Mouse (Mus musculus): ENCODE measurements around the gene Osbpl6. TPM values are rescaled to one million over a fixed set of nuclear protein-coding genes. Genes with fewer than 3 reads are reported as not detected.
"Not testable (repeated sequence)": the region's sequence is repeated elsewhere in the genome, so short reads cannot be mapped to it uniquely, and the experiment has no call there.

The Osbpl6 gene
- total RNA-seq, 2 experiments from 2014 or later, result 12.0 to 15.2 TPM

DNA sequence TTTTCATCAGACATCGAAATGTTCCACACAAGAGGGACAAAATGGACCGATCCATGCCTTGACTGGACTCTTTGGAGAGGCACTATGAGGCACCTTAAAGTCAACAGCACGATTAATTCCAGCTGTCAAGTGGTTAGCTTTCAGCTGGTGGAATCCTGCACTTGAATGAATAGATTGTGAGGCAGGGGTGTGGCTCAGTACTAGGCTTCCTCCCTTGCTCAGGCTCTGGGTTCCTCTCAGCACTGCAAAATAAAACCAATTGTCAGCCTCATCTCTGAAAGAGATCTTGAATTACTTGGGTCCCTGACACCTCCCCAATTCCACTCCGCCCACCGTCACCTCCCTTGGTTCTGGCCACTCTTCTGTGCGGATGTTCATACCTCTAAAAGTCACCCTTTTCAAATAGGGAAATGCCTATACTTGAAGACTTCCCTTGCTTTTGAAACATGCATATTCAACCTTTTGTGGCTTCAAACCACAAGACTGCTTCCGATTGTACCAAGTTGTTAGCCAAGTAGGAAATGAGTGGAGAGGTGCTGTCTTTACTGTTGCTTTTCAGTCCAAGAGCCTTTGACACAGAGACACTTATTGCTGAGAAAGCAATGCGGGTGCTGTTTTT, 160.7 kb downstream of the Osbpl6 start:
- no peak for DNase-seq

DNA sequence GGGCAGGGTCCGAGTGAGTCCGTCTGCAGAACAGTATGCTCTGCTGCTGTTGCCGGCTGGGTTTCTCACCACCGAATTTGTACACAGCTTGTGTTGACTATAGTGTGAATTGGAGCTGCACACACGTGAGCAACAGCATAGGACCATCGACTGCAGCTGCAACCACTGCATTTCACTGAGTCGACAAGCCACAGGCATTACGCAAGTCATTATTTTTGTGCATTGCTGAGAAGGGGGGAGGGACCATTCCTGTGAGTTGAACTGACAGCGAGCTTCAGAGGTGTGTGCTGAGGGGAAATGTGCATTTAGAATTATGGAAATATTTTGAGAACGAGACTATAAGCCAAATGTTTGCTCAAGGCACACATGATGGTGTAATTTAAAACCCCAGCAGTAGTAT, 165.2 kb downstream of the Osbpl6 start:
- no peak for DNase-seq

DNA sequence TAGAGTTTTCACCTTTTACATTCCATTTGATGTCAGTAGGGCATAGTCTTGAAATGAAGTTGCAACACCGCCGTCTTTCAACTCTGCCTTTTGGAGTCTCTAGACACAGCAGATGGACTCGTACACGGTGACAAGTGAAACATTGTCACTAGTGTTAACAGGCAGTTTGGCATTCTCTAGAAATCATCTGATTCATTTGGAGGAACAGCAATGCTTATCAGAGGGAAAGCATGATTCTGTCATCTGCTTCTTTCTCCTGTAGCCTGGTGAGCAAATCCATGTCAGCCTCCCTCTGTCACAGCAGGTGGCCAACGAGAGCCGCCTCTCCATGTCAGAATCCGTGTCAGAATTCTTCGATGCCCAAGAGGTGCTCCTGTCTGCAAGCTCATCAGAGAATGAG, 172.6 kb downstream of the Osbpl6 start:
- no peak for DNase-seq

DNA sequence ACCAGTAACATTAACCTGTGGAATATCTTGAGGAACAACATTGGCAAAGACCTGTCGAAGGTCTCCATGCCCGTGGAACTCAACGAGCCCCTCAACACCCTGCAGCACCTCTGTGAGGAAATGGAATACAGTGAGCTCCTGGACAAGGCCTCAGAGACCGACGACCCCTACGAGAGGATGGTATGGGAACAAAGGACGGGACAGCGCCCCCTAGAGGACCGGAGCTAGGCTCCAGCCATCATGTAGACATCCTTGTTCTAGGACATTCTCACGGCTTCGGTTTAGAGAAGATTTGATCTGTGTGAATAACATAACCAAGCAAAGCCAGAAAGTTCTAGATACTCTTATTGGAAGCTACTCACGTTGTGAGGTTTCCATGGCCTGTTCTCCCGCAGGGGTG, 178.8 kb downstream of the Osbpl6 start:
- DNase-seq, result no peak

DNA sequence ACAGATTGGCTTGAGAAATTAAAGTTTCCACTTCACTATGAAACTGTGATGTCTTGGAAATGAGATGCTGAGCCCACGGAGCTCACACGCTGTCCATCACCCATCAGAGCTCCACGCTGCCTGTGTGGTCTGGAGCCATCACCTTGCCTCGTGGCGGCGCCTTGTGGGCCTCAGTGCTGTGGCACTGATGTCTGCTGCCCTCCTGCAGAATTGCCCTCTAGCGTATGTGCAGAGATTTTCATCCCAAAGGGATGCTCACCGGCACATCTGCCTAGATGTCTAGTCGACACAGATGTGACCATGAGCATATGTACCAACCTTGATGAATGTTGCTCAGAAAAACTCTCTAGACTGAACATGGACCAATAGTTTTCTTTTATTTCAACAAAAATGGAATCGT, 180.6 kb downstream of the Osbpl6 start:
- DNase-seq, result no peak

DNA sequence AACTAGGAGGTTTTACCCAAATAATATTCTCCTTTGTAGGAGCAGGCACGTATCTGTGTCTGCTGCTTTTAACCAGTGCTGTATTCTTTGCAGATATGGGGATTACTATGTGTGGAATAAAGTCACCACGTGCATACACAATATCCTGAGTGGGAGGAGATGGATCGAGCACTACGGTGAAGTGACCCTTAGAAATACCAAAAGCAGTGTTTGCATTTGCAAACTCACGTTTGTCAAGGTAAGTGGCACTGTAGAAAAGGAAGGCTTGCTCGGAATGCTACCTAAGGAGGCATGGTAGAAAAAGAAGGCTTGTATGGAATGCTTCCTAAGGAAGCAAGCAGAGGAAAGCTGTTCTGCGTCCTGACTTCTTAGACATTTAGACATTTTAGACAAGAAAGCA, 183.9 kb downstream of the Osbpl6 start:
- DNase-seq, result no peak

DNA sequence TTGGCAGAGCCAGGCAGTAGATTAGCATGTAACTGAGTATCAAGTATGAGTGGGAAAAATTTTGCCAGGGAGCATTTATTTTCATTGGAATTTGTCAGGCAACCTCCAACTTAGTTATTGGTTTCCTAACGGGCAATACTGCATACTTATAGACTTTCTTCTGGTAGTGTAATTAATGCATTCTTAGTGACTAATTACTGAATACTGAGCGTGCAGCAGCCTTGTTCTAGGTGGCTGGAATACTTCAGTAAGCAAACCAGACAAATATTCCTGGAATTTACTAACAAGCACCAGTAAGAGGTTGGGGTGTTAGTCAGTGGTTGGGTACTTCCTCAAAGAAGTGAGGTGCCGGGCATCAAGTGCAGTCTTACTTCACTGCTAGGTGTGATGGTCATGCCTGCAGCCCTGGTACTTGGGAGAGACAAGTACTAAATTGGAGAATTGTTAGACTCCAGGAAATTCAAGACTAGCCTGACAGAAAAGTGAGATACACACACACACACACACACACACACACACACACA, 186.2 kb downstream of the Osbpl6 start:
- DNase-seq, result no peak

DNA sequence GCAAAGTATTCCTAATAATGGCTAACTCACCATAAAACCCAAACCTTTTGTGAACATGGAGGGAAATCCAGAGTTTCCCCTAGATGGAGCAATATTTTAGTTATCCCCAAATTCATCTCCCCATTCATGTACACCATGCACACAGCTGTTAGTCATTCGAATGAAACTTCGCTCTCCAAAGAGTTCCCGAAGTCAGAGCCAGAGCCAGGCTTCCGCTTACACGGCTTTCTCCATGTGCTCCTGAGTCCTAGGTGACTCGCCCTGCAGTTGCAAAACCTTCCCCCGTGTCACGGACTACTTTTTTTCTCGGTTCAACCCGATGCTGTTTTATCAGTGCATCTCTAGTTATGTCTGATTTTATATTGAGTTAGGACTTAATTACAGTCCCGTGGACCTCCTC, 191.2 kb downstream of the Osbpl6 start:
- no peak for DNase-seq

DNA sequence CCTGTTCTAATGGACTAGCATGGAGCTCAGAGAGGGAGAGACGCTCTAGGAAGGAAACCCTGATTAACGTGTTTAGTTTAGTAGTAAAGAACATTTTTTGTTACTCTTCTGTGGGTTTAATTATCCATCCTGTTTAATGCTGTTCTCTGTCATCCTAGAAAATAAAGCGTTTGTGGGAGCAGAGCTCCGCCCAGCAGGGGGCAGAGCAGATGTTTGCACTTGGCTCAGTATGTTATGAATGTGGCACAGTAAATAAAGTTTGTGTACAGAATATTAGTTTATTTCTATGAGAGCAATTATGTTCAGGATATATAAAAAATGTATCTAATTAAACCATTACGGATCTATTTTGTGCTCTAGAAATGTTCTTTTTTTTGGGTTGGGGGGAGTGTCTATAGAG, 192.9 kb downstream of the Osbpl6 start:
- DNase-seq, result peak; percentile 11

DNA sequence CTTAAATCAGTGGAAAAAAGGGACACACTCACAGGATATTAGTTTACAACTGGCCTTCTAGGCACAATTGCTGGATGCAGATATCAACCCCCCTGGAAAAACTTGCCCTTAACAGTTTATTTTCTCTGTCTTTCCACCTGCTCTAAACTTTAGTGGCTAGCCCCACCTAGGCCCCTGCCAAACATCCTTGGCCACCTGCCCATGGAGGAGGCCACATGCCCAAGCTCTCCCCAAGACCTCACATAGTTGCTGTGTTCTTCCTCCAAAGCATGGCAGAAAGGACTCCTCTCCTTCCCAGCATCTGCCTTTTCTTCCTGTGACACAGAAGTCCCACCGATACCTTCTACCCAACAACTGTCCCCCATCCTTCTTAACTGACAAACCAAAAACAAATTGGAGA, 195.9 kb downstream of the Osbpl6 start:
- no peak for DNase-seq

DNA sequence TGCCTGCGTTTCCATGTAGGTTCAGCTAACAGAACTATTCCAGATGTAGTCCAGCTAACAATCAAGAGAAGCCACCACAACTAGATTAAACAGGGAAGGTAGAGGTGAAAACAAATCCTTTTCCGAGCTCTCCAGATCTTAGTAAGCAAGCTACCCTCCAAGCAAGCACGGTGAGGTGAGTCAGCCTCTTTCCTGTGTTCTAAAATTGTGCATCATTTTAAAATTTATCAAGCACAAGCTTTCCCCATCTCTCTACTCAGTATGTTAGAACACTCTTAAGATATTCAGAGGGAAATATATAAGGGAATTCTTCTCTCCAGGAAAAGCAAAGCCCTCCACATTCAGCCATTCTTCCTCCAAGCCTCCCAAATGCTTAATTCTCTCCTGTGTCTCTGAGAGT, 200.4 kb downstream of the Osbpl6 start:
- no peak for DNase-seq

DNA sequence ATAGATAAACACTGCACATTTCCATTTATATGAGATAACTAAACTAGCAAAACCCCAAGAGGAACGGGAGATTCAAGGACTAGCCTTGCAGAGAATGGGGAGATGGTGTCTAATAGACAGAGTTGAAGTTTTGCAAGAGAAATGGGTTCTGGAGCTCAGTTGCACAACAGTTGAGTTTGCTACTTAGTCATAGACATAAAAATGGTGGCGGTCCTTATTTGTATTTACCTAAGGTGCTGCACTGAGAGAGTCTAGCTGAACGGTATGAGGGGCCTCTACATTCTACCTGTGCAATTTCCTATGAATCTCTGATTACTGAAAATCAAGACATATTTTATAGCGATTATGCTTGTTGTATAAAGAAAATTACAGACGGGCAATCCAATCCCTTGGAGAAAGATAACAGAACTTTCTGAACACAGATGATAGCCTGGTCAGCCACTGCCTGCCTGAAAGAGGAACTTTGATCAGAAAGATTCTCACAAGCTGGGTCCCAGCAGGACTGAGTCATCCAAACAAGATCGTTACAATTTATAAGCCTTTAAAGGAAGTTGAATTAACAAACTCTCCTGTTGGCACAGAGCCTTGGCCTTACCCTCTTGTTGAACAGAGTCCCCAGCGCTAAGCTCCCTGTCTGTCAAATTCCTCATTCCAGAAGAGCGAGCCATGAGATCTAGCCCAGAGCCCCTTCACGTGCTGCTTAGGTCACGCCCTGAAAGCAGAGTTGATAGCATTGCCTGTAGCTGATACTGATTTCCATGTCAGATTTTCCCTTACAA, 204.2 kb downstream of the Osbpl6 start:
- peak; percentile 18 for DNase-seq

DNA sequence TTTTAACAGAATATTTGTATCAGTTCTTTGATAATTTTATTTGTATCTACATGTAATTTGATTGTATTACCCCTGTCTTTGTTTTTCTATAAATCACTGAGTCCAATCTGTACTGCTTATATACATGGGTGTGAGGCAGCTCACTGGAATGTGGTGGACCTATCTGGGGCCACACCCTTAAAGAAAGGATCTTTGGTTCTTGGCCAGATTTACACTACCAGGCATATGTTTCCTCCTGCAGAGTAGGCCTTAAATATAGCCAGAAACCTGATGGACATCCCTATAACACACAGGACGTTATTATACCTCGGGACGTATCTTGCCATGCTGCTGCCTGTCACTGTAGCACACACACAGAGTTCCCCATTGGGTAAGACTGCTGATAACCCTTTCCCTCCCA, 205.7 kb downstream of the Osbpl6 start:
- no peak for DNase-seq

DNA sequence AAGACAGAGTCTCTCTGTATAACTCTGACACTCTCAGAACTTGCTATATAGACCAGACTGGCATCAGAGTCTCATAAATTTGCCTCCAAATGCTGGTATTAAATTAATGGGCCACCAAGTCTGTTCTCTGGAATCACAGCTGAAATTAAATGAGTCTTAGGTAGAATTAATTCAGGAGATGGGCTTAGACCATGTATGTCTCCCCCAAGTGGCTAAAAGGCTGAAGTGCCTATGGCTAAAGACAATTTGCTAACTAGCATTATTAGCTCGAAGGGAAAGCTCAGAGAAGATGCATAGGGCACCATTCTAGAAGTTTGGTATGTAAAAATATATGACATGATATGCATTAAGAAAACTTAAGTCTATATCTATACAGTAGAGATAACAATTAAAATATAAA, 211.8 kb downstream of the Osbpl6 start:
- peak; percentile 64 for DNase-seq

DNA sequence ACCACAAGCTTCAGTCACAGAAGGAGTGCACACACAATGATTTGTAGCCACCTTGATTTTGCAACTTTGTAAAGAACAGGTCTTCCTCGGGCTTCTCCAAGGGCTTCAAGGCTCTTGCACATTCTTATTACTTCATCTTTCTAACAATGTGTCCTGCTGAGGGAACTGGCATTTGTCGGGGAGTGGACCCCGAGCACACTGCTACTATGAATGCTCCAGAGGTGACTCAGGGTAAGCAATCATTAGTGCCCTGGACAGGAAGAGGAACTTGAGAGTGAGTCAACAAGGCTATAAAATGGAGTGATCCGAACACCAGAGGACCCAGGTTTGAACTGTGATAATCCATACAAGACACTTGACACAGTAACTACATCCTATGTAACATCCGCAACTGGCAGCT, 213.9 kb downstream of the Osbpl6 start:
- no peak for DNase-seq

DNA sequence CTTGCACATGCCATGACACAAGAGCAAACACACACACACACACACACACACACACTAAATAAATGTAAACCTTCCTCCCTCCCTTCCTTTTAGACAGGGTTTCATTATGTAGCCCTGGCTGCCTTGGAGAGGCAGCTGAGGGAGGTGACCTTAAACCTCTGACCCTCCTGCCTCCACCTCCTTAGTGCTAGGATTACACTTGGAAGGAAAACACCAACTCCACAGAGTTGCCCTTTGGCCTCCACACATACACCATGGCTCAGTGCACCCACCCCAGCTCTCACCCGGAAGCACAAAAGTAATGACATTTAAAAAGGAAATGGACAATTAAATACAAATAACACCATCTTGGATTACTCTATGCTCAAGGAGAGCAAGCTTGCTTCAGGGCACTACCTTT, 215.4 kb downstream of the Osbpl6 start:
- no peak for DNase-seq

DNA sequence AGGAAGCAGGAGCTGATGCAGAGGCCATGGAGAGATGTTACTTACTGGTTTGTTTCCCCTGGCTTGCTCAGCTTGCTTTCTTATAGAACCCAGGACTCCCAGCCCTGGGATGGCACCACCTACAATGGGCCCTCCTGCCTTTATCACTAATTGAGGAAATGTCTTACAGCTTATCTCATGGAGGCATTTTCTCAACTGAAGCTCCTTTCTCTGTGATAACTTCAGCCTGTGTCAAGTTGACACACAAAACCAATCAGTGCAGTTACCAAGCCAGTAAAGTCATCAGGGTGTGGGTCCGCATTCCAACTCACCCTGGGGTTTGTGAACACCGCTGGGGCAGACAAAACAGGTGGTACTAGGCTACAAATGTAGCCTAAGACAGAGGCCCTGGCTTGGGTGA, 216.0 kb downstream of the Osbpl6 start:
- not testable (repeated sequence) for DNase-seq

DNA sequence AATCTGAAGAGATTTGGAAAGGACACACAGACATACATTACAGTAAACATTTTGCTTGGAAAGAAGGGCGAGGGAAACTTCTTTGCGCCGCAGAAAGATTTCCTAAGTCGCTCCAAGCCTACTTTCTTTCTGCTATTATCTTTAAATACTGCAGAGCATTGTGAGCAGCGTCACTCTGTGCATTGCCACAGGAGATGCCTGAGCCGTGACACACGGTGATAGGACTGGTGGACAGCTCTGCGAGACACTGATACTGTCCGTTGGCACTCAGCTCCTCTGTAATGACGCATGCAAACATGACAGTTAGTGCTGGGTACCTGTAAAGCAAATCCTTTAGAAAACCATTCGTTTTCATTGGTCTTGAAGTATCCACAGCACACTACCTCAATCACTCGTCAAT, 224.0 kb downstream of the Osbpl6 start:
- DNase-seq, result no peak

DNA sequence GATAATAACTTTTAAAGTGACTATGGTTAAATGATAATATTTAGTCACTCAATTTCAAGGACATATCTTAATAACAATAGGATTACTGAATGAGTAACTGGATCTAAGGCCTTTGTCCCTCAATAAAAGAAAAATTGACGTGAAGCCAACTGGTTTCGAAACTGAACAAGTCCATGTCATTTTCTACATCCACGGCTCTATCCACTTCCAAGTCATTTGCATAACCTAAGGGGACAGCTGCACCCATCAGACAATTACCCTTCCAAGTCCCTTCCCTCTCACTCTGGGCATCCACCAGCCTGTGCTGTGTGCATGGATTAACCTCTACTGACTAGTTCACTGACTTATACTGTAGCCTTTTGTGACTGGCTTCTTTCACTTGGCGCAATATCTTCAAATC, 225.3 kb downstream of the Osbpl6 start:
- peak; percentile 13 for DNase-seq

DNA sequence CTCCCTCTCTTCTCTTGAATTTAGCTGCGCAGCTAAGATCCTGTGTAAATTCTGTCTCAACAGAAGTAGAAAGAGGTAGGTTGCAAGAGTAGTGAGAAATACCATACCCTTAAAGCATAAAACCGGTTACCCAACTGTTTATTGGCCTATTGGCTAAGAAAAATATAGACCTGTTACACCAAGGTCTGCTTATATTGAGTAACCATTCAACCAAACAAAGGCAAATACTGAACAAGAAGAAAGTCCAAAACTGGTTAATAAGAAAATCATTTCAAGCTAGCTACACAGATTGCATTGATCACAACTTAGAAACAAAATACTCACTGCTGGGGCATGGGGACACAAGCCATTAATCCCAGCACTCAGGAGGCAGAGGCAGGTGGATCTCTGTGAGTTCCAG, 233.3 kb downstream of the Osbpl6 start:
- no peak for DNase-seq

DNA sequence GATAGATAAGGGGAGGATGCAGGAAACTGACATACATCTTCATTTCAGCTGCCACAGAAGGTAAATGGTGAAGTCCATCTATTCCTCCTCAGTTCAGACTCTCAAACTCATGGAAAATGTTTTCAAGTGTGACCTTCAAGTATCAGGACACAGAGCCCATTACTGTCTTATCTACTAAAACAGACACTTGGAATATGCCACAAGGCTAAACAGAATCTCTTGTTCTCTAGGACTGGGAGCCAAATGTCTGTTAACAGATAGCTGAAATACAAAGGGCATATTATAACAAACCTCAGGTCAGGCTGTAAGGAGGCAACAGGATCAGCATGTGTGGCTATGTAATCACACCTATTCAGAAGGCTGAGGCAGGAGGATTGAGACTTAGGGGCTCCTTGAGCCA, 237.5 kb downstream of the Osbpl6 start:
- DNase-seq, result no peak

DNA sequence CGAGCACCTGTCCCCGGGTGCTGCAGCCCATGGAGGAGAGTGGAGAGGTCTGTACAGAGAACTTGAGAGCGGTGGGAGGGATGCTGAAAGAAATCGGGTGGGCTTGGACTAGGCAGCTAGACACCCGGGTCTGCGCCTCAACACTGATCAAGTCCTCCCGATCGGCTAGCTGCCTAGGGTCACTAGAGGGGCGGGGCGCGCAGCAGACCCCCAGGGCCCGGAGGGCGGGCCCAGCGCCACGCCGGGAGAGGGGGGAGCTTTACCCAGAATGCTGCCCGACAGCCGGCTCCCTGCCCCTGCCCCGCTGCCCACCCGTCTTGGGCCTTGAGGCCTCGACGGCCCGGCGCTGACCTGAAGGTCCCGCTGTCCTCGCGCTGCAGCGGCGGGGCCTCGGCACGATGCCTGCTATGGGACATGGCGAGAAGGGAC, 241.1 kb downstream of the Osbpl6 start:
- DNase-seq, result no peak

DNA sequence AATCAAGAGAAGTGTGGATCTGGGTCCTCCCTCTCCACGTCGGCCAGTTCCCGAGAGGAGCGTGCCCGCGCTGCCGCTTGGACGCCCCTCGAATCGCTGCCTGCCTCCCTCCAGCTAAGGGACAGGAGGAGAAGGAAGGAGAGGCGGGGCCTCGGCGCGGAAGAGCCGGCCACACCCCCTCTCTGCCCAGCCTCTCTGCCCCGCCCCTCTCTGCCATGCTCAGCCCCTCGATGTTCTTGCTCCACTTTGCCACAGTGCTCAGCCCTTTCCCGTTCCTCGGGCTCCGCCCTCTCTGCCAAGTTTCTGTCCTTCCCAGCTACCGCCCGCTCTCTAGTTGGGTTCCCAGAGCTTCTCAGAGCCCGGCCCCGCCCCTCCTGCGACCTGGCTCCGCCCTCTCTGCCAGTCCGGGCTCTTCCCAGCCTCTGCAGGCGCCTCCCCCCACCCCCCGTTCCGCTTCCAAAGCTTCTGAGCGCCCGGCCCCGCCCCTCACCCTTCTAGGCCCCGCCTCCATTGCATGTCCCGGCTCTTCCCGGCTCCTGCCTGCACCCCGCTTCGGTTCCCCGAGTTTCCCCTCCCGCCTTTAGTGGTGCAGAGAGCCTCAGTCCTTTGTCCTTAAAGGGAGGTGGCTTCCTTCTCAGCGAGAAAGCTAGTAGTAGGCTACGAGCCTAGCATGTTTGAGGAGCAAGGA, 241.7 kb downstream of the Osbpl6 start, which contains the start of the genes Prkra and Pjvk:
Prkra (minus strand) TSS at position 133 of the 688 bp plus-strand sequence.
Pjvk (plus strand) TSS at position 594 of the 688 bp plus-strand sequence.
- peak; percentile 99 for DNase-seq
